Comparison of ENCODE assay signal across 13 mouse cellular contexts in genomic region chr4:56888483-56888882, GRCm38 (mm10). TPM values are rescaled to one million over a fixed set of nuclear protein-coding genes. Genes with fewer than 3 reads are reported as not detected.
A peak's percentile ranks its signal among the peaks of the same experiment; 100 is the strongest.
DNase-seq lines count a peak whose midpoint lies in the region; ATAC-seq and TF ChIP-seq lines count a peak whose summit lies in the region.
"Had no signal": no experiment of that assay in that cellular context is flagged by ENCODE, and none has a peak within 500 bp of the region (broad histone marks: within the 10 kb centered on the region; RNA-seq: fewer than 3 reads in every experiment).

No protein-coding gene starts in this region.

- 70% methylated on average over 5 of the region's 5 CpGs for whole genome bisulfite sequencing in heart, embryonic 12.5 days
- 47% methylated on average over 5 of the region's 5 CpGs for WGBS in lung, postnatal 0 days

- DNase-seq in heart, adult 18-20 months: peak; percentile 33 to 59
- peak; percentile 7 for DNase-seq in brain, embryonic 14.5 days (ENCODE audit: low read depth)
- peak; percentile 55 to 69 for DNase-seq in cerebellum, postnatal 14 days
- DNase-seq in lung, postnatal 0 days (ENCODE audit: low spot score): peak; percentile 55
- DNase-seq in frontal cortex, postnatal 25 days (ENCODE audit: low spot score in 2 of 2): no peak
- no peak for DNase-seq in MN1 (ENCODE audit: low spot score)
- DNase-seq: liver, embryonic 13.5 days; right cerebral cortex, postnatal 14 days; thymus, postnatal 25 days had no signal

- TF ChIP-seq CTCF in brain, embryonic 14.5 days (IDR thresholded peaks at IDR 0.05; ENCODE audit: borderline replicate concordance, extremely low read depth, insufficient read depth, insufficient read length): no peak
- no peak for TF ChIP-seq CTCF in lung, postnatal 0 days (IDR thresholded peaks at IDR 0.05)

- TF ChIP-seq EP300 in lung, postnatal 0 days (IDR thresholded peaks at IDR 0.05): no peak

- no peak overlapping the region for H3K4me2 ChIP-seq in heart, embryonic 12.5 days
- no peak overlapping the region for H3K4me2 ChIP-seq in lung, postnatal 0 days (replicated peaks; ENCODE audit: low read depth, low read length)
- H3K4me2 ChIP-seq: liver, embryonic 13.5 days had no signal

- H3K27ac ChIP-seq in heart, embryonic 12.5 days (ENCODE audit: poor library complexity, severe bottlenecking): no peak overlapping the region
- no peak overlapping the region for H3K27ac ChIP-seq in lung, postnatal 0 days (ENCODE audit: low read length)
- H3K27ac ChIP-seq: layer of hippocampus, adult 2 months; liver, embryonic 13.5 days; midbrain, embryonic 10.5 days had no signal

- ATAC-seq in heart, embryonic 12.5 days (ENCODE audit: insufficient number of reproducible peaks, low FRiP score): no peak
- ATAC-seq in lung, postnatal 0 days: peak; percentile 84

- no peak for TF ChIP-seq POLR2A in brain, embryonic 14.5 days (IDR thresholded peaks at IDR 0.05; ENCODE audit: borderline replicate concordance, extremely low read depth, insufficient read depth, insufficient read length, poor library complexity, severe bottlenecking)

- H3K36me3 ChIP-seq in heart, embryonic 12.5 days: peaks cover 47% of the 10 kb centered on the region
- H3K36me3 ChIP-seq in lung, postnatal 0 days (ENCODE audit: insufficient read depth, low read length): peaks cover 11% of the 10 kb centered on the region; the same call in 1 of the 2 replicates

- no peaks in the 10 kb centered on the region for H3K27me3 ChIP-seq in heart, embryonic 12.5 days (replicated peaks)
- H3K27me3 ChIP-seq in lung, postnatal 0 days (replicated peaks; ENCODE audit: insufficient read depth, low read length): no peaks in the 10 kb centered on the region
- H3K27me3 ChIP-seq: liver, embryonic 13.5 days had no signal

- H3K9me3 ChIP-seq in heart, embryonic 12.5 days (replicated peaks): no peaks in the 10 kb centered on the region
- H3K9me3 ChIP-seq in lung, postnatal 0 days (ENCODE audit: low read length): no peaks in the 10 kb centered on the region
- H3K9me3 ChIP-seq: liver, embryonic 13.5 days; midbrain, embryonic 10.5 days had no signal

- H3K4me1 ChIP-seq in heart, embryonic 12.5 days (replicated peaks): peaks cover 28% of the 10 kb centered on the region
- H3K4me1 ChIP-seq in lung, postnatal 0 days (ENCODE audit: insufficient read depth, low read depth, low read length): no peaks in the 10 kb centered on the region
- H3K4me1 ChIP-seq: midbrain, embryonic 10.5 days had no signal

- no peak overlapping the region for H3K9ac ChIP-seq in heart, embryonic 12.5 days
- H3K9ac ChIP-seq in lung, postnatal 0 days (replicated peaks; ENCODE audit: low read depth): no peak overlapping the region
- H3K9ac ChIP-seq: liver, embryonic 13.5 days had no signal

- no peak overlapping the region for H3K4me3 ChIP-seq in heart, embryonic 12.5 days
- no peak overlapping the region for H3K4me3 ChIP-seq in lung, postnatal 0 days (ENCODE audit: low read depth, low read length)
- H3K4me3 ChIP-seq: layer of hippocampus, adult 2 months; liver, embryonic 13.5 days; midbrain, embryonic 10.5 days; myocyte had no signal

RNA-seq across cellular contexts. Expression of gene Ctnnal1, which starts 23.5 kb away (rescaled TPM):
- 10 to 100 TPM; 24.8 to 37.8 TPM for total RNA-seq in heart, adult 18-20 months (2021)
- polyA plus RNA-seq in heart, embryonic 12.5 days (2016; fragmentation: Nextera tagmentation; extraction: Ambion mirVana): 20.5 and 21.7 TPM in 2 replicates
- 17.7 and 22.2 TPM in 2 replicates for polyA plus RNA-seq in brain, embryonic 14.5 days (2012; rRNA removed)
- 15.2 and 16.1 TPM in 2 replicates for polyA plus RNA-seq in lung, postnatal 0 days (2015; fragmentation: Nextera tagmentation; extraction: Ambion mirVana)

RNA-seq across cellular contexts. Expression of gene Tmem245, which starts 58.8 kb away (rescaled TPM):
- total RNA-seq in heart, adult 18-20 months (2021): 10 to 100 TPM; 81.5 to 86.2 TPM
- 21.3 and 23.1 TPM in 2 replicates for polyA plus RNA-seq in heart, embryonic 12.5 days (2016; fragmentation: Nextera tagmentation; extraction: Ambion mirVana)
- polyA plus RNA-seq in brain, embryonic 14.5 days (2012; rRNA removed): 9.8 and 11.4 TPM in 2 replicates
- 12.6 and 16.7 TPM in 2 replicates for polyA plus RNA-seq in lung, postnatal 0 days (2015; fragmentation: Nextera tagmentation; extraction: Ambion mirVana)

Comparison
In these comparisons a context has a peak if more than half of its experiments do, and no peak if none do; other contexts are left out.
1. DNase-seq: peak in heart, adult 18-20 months (2 of 2), brain, embryonic 14.5 days (single experiment), cerebellum, postnatal 14 days (2 of 2) and lung, postnatal 0 days (single experiment); none in frontal cortex, postnatal 25 days (0 of 2) and MN1 (single experiment).